Mouse (Mus musculus) urinary bladder, adult 2 months (tissue): ENCODE results near the gene Ccdc115. TPM values are rescaled to one million over a fixed set of nuclear protein-coding genes. Genes with fewer than 3 reads are reported as not detected.

Experiments
- DNase-seq: peaks from one replicate; pipeline ENCODE4 v3.0.0; 2022; ENCODE audit warnings: low spot score
- polyA plus RNA-seq: library from polyadenylated mRNA; depleted of rRNA; stranded (reverse); fragments of >200 nt; gene quantifications from 2 replicates; pipeline ENCODE4 v1.2.3, GENCODE M21; 2012; rRNA removed

Gene Ccdc115
- polyA plus RNA-seq = 34.3 and 41.4 TPM in 2 replicates

DNA sequence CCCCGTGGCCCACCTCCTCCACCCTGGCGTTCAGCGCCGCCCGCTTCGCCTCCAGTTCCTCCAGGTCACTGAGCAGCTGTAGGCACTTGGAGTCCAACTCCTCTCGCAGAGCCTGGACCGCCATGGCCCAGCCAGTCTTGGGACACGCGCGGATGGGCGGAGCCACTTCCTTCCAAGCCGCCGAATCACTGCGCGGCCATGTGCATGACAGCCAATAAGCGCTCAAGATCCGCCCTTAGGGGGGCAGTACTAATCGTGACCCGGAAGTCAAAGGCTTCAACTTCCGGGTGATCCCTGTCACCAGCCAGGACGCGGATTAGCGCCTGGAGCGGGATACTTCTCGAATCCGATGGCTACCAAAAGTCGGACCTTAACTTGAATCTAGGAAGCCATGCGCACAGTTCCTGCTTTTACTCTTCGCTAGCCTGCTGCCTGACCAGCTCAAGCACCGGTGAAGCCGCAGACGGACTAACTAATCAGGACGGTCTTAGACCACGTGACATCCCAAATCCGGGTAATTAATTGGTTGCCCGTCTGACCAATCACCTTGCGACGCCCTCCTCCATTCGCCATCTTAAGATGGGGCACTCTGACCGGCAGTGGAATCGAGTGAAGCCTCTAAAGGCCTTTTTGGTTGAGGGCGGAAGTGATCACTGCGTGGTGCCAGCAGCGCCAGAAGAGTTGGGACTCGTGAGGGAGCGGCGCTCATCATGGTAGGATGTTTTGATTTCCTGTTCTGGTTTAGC, at the start of gene Ccdc115, which contains the start of gene Imp4:
Gene Ccdc115, minus strand, starts transcription at position 458 of the 746 bp plus-strand sequence.
Gene Imp4, plus strand, starts transcription at position 637 of the 746 bp plus-strand sequence.
- peak; percentile 82 for DNase-seq

DNA sequence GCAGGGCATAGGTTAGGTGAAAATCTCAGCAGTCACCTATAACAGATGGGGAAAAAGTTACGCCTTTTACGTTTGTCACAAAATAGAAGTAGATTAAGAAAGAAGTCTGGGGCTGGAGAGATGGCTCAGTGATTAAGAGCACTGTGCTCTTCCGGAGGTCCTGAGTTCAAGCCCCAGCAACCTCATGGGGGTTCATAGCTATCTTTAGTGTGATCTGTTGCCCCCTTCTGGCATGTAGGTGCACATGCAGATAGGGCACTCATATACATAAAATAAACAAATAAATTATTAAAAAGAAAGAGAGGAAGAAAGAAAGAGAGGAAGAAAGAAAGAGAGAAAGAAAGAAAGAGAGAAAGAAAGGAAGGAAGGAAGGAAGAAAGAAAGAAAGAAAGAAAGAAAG, 47.9 kb upstream of the Ccdc115 start:
- no peak for DNase-seq

DNA sequence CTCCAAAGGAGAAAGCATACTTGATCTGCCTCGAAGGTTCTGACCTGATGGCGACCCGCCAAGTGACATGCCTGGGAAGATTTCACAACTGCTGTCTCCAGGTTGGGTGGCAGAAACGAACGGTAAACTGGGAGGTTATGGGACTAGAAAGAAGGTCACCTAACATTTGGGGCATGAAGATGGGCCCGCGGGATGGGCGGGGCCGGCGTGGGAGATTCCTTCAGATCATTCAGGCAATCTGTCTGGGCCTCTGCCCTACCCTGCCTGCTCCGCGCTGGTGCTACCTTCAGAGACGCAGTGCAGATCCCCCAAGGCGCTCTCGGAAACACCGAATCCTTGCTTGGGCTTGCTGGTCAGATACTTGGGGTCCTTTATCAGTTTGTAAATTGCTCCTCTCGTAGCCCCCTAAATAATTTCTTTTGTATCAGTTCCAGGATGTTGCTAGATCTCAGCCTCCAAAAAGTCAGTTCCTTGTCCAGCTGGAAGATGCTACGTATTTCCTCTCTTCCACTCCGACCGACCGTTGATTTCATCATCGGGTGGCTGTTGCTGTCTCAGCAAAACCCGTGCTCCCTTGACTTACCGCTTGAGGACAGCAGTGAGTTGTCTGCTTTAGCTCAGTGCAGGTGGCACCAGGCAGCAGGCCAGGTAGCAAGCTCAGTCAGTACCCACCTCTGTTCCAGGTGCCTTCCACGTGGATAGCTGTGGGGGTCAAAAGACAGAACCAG, 46.2 kb upstream of the Ccdc115 start:
- no peak for DNase-seq

DNA sequence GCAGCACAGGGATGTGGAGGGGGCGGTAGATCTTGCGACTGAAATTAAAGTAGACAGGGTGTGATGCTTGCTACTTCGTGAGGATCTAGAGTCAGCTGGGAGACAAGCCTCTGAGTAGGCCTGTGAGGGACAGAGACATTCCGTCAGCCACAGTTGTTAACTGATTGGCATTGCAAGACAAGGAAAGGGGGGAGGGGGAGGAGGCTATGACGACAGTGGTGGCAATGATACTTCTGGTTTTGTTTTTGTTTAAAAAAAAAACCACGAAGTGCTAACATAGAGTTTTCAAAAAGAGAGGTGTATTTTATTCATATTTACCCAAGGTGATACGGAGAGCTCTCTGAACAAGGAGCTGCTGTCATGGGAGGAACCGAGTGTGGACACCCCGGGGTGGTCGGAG, 45.0 kb upstream of the Ccdc115 start:
- no peak for DNase-seq

DNA sequence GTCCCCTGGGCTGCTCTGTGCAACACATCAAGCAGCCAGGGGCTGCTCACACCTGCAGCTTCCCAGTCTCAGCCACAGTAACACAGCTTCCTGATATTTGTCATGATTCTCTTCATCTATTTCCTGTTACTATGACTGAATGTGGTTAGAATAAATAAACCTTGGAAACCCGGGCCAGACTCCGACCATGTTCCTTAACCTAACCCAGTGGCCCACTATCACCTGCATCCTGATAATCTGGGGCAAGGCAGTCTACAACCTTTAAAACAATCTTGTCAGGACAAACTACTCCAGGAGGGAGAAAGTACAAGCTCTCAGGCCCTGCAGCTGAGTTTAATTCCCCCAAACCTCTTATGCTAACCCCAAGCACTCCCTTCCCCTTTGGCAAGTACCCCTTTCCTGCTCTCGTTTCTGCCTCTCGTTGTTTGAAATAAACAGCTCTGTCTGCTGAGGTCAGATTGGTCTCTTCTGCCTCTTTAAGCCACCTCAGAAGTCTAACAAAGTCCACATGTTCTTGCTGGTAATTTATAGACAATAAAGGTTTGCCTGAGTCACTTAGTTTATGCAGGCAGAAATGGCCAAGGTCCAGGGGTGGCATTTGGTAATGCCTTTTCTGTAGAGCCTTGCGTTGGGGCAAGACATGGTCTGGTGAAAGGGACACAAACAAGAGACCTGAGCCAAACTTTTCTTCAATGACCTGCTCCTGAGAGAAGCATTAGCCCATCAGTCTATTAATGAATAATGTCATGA, 42.6 kb upstream of the Ccdc115 start:
- no peak for DNase-seq

DNA sequence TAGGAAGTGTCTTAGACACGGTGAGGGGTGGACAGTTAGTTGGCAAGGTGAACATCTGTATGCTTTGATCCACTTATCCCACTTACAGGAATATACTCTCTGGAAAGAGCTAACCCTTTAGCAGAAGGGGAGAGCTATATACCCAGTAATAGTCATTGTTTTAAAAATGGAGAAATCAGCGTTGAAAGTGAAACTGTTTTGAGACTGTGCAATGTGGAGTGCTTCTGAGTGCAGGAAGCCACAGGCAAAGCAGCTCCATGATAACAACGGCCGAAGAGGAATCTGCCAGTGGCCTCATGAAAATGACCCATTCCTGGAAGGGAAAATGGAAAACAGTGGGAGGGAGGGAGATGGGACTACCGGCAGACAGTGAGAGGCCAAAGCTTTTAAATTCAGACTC, 41.3 kb upstream of the Ccdc115 start:
- no peak for DNase-seq

DNA sequence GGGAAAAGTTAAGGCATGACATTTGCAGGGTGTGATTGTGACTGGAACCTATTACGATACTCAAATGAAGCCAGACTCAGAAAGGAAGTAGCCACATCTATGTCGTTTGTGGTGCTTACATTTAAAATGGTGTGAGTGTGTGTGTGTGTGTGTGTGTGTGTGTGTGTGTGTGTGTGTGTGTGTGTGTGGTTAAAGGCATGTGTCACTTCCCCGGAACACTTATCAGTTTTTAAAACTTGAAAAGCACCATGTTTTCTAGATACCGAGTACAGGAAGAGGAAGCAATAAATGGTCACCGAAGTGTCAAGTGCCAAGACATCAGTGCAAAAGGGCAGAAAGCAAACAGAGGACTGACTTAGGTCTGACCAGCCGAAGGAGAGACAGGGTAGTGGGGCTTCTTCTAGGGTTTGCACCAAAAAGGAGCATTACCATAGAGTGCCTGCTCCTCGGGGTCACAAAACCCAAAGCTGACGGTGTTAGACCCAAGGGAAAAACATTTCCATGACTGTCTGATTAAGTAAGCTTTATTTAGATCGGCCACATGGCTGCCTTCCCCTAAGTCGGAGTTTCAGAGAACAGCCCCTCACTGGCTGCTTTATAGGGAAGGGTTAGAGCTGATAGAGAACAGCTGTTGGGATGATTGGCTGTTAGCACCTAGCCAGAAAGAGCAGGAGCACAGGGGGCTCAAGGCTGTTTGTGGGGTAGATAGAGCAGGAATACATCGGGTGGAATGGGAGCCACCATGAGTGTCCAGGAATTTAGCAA, 39.6 kb upstream of the Ccdc115 start:
- no peak for DNase-seq

DNA sequence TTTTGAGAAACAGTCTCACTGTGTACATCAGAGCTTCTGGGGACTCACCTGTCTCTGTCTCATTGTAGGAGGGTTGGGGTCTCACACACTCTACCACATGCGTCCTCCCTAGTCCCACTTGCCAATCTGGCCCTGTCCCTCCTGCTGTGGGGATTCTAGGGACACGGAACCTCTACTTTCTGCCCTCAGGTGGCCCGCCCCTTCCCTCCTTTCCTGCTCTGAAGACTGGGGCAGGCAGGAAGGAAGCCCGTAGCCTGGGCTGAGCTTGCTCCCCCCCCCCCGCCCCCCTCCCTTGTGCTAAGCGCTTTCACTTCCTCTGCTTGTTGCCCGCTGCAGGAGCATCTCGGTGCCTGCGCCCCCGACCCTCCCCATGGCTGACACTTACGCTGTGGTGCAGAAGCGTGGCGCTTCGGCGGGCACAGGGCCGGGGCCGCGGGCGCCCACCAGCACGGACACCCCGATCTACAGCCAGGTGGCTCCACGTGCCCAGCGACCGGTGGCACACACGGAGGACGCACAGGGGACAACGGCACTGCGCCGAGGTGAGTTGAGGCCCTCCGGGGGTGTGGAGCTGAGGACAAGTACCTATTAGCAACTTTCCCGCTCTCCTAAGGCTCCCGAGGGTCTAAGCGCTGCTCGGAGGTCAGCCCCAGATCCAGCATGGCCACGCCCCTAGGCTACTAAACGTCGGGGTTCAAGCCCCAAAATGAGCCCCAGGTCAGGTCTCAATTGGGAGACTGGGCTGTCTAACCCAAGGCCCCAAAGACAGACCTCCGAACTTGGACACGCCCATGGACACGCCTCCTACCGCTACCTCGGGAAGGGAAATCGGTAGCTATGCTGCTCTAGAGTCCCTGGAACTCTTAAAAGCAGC, 33.2 kb upstream of the Ccdc115 start:
- peak; percentile 26 for DNase-seq

DNA sequence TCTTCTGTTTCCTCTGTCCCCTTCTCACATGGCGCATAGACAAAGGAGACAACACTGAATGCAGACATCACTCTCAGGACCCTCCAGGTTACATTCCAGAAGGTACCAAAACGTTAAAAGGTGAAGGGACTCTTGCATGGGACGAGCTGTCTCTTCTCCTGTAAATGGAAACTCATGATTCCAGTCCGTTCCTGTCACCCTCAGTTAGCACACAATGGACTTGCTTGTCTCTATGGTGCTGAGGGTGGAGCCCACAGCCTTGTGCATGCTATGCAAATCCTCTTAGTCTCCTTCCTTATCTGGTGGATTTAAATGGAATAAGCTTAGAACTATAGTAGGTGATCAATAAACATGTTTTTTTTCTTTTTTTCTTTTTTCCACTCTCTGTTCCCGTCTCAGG, 30.3 kb upstream of the Ccdc115 start:
- no peak for DNase-seq

DNA sequence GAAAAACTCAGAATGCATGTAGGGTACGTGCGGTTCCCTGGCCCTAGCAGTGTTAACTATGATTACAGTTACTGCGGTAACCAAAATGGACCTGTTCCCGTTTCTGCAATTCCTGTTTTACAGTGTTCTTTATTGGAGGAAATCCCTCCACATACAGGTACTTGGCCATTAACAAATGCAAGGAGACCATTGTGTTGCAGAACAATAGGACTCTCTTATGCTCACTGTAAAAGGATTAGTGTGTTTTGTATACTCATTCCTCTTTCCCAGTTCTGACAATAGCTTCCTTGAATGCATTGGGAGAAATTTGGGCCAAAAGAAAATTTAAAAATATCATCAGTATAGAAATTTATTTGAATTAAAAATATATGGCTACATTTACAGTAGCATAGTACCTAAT, 29.0 kb upstream of the Ccdc115 start:
- no peak for DNase-seq

DNA sequence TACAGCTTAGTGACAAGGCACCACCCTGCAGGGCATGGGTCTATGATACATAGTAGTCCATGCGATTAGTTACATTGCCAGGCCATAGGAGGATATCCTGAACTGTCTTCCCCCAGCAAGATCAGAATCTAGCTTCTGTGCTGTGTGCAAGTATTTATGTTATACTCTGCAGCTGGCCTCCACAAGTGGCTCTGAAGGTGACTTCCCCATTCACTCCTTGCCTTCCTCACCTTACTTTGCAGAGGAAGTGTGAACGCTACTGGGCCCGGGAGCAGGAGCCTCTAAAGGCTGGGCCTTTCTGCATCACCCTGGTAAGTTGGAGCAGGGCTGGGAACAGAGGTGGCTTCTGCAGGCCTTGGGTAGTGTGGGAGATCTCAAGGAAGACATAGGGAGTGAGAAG, 28.6 kb upstream of the Ccdc115 start:
- no peak for DNase-seq

DNA sequence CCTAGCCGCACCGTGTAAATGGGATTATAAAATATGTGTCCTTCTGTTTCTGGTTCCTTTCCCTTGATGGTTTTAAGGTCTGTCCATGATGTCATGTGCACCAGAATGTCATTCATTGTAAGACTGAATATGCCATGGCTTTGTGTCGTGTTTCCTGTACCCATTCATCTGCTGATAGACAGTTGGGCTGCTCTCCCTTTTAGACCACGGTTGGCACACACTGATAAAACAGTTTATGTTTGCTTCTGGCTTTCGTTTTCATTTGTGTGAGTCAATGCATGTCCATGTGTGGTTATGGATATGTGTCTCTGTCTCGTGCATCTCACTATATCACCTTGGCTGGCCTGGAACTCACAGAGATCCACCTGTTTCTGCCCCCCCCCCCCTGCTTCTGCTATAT, 26.0 kb upstream of the Ccdc115 start:
- DNase-seq = no peak

DNA sequence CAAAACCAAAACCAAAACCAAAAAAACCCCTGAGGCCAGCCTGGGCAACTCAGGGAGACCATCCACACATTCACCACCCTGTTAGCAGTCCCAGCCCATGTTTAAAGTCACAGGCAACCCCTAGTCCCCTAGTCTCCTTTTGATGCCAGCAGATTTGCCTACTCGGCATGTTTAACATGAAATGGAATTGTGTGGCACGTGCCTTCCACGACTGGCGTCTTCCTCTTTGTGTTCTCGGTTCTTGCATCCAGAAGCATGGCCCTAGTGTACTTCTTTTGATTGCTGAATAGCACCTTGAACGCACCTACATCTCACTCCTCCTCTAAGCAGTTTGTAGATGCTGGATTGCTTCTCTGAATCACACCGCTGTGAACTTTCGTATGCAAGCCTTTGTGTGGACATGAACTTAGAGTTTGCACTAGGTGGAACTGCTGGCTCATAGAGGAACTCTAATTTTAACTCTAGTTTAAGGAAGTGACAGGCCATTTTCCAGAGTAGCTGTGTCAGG, 24.9 kb upstream of the Ccdc115 start:
- DNase-seq = no peak

DNA sequence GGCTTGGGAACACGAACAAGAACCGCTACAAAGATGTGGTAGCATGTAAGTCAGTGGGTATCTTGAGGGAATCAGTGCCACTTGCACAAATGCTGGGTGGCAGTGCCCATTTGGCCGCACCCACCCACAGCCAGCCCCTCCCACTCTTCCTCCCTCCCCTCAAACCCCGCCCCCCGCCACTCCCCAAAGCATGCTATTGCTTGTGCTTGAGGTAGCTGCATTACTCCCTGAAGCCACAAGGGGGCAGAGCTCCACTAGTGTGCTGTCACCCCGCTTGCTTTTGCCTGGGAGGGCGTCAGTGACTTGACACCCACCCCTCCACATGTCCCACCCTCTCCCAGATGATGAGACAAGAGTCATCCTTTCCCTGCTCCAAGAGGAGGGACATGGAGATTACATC, 23.3 kb upstream of the Ccdc115 start:
- DNase-seq = no peak

DNA sequence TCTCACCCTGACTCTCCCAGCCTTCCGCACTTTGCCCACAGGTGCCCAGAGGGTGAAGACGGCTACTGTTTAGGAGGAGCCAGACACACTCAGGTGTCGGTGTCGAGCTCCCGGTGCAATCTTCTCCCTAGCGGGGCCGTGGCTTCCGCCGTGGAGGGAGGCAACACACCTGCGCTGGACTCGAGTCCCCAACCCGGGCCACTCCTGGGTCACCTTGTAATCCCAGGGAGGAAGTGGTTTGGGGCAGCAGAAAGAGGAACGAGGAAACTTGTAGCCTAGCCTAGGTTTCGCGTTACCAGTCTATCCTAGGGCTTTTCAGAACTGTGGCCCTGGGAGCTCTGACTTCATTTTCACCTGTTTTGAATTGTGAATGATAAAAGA, 20.6 kb upstream of the Ccdc115 start:
- no peak for DNase-seq

DNA sequence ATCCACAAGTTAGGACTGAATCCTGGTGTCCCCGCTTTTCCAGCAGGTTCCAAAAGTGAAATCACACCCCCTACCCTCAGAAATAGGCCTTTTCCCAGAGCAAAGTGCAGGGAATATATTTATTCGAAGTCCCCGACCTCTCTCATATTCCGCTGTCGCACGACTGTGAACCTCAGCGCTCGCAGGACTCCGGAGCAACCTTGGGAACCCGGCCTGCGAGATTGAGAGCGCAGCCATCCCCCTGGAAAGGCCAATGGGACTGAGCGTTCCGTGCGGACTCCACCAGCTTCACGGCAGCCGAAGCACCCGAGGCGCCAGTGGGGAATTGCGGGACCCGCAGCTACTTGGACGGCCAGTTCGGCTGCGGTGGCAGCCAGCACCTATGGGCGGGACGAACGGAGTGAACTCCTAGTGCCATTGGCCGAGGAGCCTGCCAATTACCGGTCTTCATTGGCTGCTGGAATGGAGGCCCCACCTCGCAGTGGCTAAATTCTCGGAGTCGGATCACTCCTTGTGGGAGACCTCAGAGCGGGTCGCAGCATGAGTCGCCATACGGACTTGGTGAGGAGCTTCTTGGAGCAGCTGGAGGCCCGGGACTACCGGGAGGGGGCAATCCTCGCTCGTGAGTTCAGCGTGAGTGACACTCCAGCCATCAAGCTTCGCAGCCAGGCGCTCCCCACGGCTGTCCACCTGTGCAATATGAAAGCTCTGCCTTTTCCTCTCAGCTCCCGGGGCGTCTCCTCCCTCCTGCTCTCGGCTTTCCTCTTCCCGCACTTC, 20.0 kb upstream of the Ccdc115 start, which contains the start of gene Ptpn18:
Gene Ptpn18, plus strand, starts transcription at position 479 of the 777 bp plus-strand sequence.
- DNase-seq = peak; percentile 87

DNA sequence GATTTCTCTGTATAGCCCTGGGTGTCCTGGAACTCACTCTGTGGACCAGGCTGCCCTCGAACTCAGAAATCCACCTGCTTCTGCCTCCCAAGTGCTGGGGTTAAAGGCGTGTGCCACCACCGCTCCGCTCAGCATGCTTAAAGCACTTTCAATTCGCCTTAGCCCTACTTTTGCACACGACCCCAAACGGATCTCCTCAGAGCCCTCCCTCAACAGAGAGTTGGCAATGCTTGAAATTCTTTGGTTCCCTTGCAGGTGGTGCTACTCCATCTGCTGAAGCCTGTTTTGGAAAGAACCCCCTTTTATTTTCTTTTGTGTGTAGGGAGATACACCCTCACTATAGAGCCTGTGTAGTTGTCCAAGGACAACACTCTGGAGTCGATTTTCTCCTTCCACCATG, 19.0 kb upstream of the Ccdc115 start:
- DNase-seq = no peak

DNA sequence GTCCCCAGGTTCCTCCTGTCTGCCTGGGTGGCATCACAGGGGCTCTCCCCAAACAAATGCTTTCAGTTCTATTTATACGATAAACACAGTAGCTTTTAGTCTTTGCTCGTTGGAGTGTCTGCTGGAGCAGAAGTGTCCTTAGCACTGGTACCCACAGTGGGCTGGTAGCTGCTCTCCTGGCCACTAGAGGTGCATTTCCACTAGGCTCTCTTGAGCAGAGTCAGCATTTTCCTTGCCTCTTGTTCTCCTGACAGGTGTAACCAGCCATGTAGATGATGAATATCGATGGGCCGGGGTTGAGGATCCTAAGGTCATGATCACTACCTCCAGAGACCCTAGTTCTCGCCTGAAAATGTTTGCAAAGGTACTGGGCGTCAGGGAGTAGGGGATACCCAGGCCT, 3.7 kb upstream of the Ccdc115 start:
- no peak for DNase-seq

DNA sequence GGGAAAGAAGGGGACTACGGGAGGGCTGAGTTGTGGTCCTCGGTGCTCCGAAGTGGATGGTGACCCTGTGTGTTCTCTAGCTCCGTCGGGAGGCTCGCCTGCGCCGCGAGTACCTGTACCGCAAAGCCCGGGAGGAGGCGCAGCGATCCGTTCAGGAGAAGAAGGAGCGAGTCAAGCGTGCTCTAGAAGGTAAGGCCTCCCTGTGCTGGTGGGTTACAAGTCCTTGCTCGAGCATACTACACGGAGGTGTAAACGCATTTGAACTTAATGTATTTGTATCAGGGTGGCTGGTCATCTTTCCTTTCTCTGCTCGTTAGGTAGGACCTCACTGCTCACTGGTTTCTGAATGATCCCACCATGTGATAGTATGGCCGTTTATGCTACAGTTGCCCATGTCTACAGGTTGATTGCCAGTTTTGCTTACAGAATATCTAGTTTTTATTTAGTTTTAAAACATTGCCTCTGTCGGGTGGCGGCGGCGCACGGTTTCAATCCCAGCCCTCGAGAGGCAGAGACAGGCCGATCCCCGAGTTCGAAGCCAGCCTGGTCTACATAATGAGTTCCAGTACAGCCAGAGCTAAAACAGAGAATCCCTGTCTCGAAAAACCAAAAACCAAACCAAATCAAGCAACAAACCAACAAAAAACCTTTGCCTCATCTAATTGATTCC, 624 bp upstream of the Ccdc115 start:
- no peak for DNase-seq
